Mouse (Mus musculus) ovary, postnatal 10 days (tissue): ENCODE measurements around the gene Adam33.
"Not testable (repeated sequence)": the region's sequence is repeated elsewhere in the genome, so short reads cannot be mapped to it uniquely, and the experiment has no call there.

ENCODE experiments used
- DNase-seq: peaks from one replicate; pipeline ENCODE4 v3.0.0; 2022; ENCODE audit warnings: low spot score

Adam33 gene

GRCm38 (mm10) chr2:131063404-131063864 lies at the start of gene Adam33:
Gene Adam33, minus strand, starts transcription at chr2:131063814.
- DNase-seq: no peak

- no peak for DNase-seq
Measured at GRCm38 (mm10) chr2:131105989-131106388, 42.4 kb upstream of the Adam33 start.

GRCm38 (mm10) chr2:131105061-131105460 lies 41.4 kb upstream of the Adam33 start:
- DNase-seq: not testable (repeated sequence)

GRCm38 (mm10) chr2:131104021-131104420 lies 40.4 kb upstream of the Adam33 start:
- no peak for DNase-seq

GRCm38 (mm10) chr2:131101530-131101929 lies 37.9 kb upstream of the Adam33 start:
- no peak for DNase-seq

GRCm38 (mm10) chr2:131097087-131097486 lies 33.5 kb upstream of the Adam33 start:
- DNase-seq: no peak

- no peak for DNase-seq
Measured at GRCm38 (mm10) chr2:131096101-131096795, 32.6 kb upstream of the Adam33 start.

- peak; percentile 53 for DNase-seq
Measured at GRCm38 (mm10) chr2:131094823-131095222, 31.2 kb upstream of the Adam33 start.

- DNase-seq: no peak
Measured at GRCm38 (mm10) chr2:131093577-131093976, 30.0 kb upstream of the Adam33 start.

- no peak for DNase-seq
Measured at GRCm38 (mm10) chr2:131090852-131091251, 27.2 kb upstream of the Adam33 start.

- DNase-seq: no peak
Measured at GRCm38 (mm10) chr2:131089634-131090033, 26.0 kb upstream of the Adam33 start.

GRCm38 (mm10) chr2:131088581-131088980 lies 25.0 kb upstream of the Adam33 start:
- DNase-seq: no peak

GRCm38 (mm10) chr2:131086667-131087390 lies 23.2 kb upstream of the Adam33 start, which contains the start of gene Siglec1:
Gene Siglec1, minus strand, starts transcription at chr2:131086765.
- no peak for DNase-seq

- DNase-seq: no peak
Measured at GRCm38 (mm10) chr2:131084206-131084605, 20.6 kb upstream of the Adam33 start.

GRCm38 (mm10) chr2:131080507-131080906 lies 16.9 kb upstream of the Adam33 start:
- DNase-seq: no peak

GRCm38 (mm10) chr2:131072536-131072935 lies 8.9 kb upstream of the Adam33 start:
- DNase-seq: no peak

- no peak for DNase-seq
Measured at GRCm38 (mm10) chr2:131067481-131067880, 3.9 kb upstream of the Adam33 start.

GRCm38 (mm10) chr2:131066342-131066741 lies 2.7 kb upstream of the Adam33 start:
- DNase-seq: no peak

- no peak for DNase-seq
Measured at GRCm38 (mm10) chr2:131061607-131062006, 2.0 kb downstream of the Adam33 start.

- DNase-seq: no peak
Measured at GRCm38 (mm10) chr2:131060784-131061183, 2.8 kb downstream of the Adam33 start.

GRCm38 (mm10) chr2:131059781-131060540 lies 3.7 kb downstream of the Adam33 start:
- no peak for DNase-seq

GRCm38 (mm10) chr2:131059377-131059776 lies 4.2 kb downstream of the Adam33 start:
- DNase-seq: peak; percentile 49

- DNase-seq: no peak
Measured at GRCm38 (mm10) chr2:131058672-131059071, 4.9 kb downstream of the Adam33 start.
